Mouse (Mus musculus) liver, adult 2 months (tissue): ENCODE data around the gene Hpf1.

ENCODE experiments used
- CTCF ChIP-seq: fragments of 200-500 bp; IDR thresholded peaks from 2 replicates; pipeline ENCODE4 v1.5.1; 2011; ENCODE audit warnings: low read depth, low read length, control low read depth
- POLR2A ChIP-seq: fragments of 200-500 bp; IDR thresholded peaks from 2 replicates; pipeline ENCODE4 v1.6.1; 2011; ENCODE audit warnings: low read length, control low read depth; ENCODE audit not compliant: insufficient read depth; ENCODE audit errors: extremely low read depth

DNA sequence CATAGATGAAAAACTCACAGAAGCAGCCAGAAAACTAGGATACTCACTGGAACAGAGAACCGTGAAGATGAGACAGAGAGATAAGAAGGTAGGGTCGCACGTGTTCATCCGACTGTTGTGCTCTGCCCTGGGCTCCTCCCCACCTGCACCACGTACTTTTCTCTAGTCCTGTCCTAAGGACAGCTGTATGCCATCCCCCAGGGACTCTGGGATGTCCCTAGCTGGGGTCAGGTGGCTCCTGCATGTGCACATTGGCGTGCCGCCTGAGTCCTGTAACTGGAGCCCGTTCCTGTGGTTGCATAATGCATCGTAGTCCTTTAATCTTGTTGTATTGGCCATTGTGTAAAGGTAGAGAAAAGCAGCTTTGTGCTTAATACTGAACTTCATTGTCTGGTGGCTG is 9.9 kb downstream of the Hpf1 start:
- TF ChIP-seq CTCF (no peak), POLR2A (no peak)
